Mouse (Mus musculus) liver, embryonic 11.5 days (tissue): ENCODE data around the gene Palm2. TPM values are rescaled to one million over a fixed set of nuclear protein-coding genes. Genes with fewer than 3 reads are reported as not detected.
A peak's percentile ranks its signal among the peaks of the same experiment; 100 is the strongest.

Experiments used
- ATAC-seq: fragments of 200-750 bp; cut with Nextera tagmentation; replicated peaks from 2 replicates; pipeline ENCODE4 v1.8.0; 2017; ENCODE audit warnings: moderate number of reproducible peaks, mild to moderate bottlenecking, moderate TSS enrichment, moderate library complexity; ENCODE audit not compliant: low FRiP score
- DNase-seq: peaks from one replicate; pipeline ENCODE4 v3.0.0-alpha.2; 2017; ENCODE audit warnings: low spot score
- H3K27ac ChIP-seq: fragments of 300-500 bp; sonication (generic); 2 replicates; pipeline ENCODE4 v1.5.1; 2014; ENCODE audit warnings: mild to moderate bottlenecking, low read depth, low read length, control low read depth
- H3K27me3 ChIP-seq: fragments of 300-500 bp; sonication (generic); replicated peaks from 2 replicates; pipeline ENCODE4 v1.6.1; 2014; ENCODE audit warnings: low read length, mixed read lengths; ENCODE audit not compliant: control insufficient read depth, insufficient read depth
- H3K36me3 ChIP-seq: fragments of 300-500 bp; sonication (generic); 2 replicates; pipeline ENCODE4 v1.6.1; 2014; ENCODE audit warnings: mild to moderate bottlenecking, low read length, moderate library complexity, mixed read lengths; ENCODE audit not compliant: control insufficient read depth, insufficient read depth
- H3K4me1 ChIP-seq: fragments of 300-500 bp; sonication (generic); replicated peaks from 2 replicates; pipeline ENCODE4 v1.6.1; 2014; ENCODE audit warnings: low read length, mixed read lengths; ENCODE audit not compliant: control insufficient read depth, insufficient read depth
- H3K4me2 ChIP-seq: fragments of 300-500 bp; sonication (generic); 2 replicates; pipeline ENCODE4 v1.6.1; 2014; ENCODE audit warnings: mild to moderate bottlenecking, control low read depth, moderate library complexity
- H3K4me3 ChIP-seq: fragments of 300-500 bp; sonication (generic); 2 replicates; pipeline ENCODE4 v1.5.1; 2014; ENCODE audit warnings: low read depth, low read length, control low read depth
- H3K9ac ChIP-seq: fragments of 300-500 bp; sonication (generic); 2 replicates; pipeline ENCODE4 v1.6.1; 2014; ENCODE audit warnings: low read depth, low read length, control low read depth
- H3K9me3 ChIP-seq: fragments of 300-500 bp; sonication (generic); 2 replicates; pipeline ENCODE4 v1.6.1; 2016; ENCODE audit warnings: low read length, inconsistent platforms, mixed read lengths; ENCODE audit not compliant: control insufficient read depth
- WGBS: fragments of 180-500 bp; shearing (Covaris S2); extraction: QIAGEN DNeasy Blood & Tissue Kit; methylation state at CpG from one replicate; pipeline ENCODE4 v1.1.7; 2014; 5-methylcytosine and 5-hydroxymethylcytosine counted together
- polyA plus RNA-seq: library from polyadenylated mRNA; unstranded; fragments of >200 nt; fragmentation: Nextera tagmentation; extraction: Ambion mirVana; gene quantifications from 2 replicates; pipeline ENCODE4 v1.2.1, GENCODE M21; 2014

The Palm2 gene
- polyA plus RNA-seq, 1 experiment from 2014 or later: 0.71 TPM

GRCm38 (mm10) chr4:57660470-57660869 is 226.4 kb downstream of the Palm2 start:
- Histone ChIP-seq H3K4me2 (no peak overlapping the region), H3K4me1 (no peaks in the 10 kb centered on the region), H3K9ac (no peak overlapping the region), H3K9me3 (no peaks in the 10 kb centered on the region), H3K27ac (no peak overlapping the region), H3K27me3 (no peaks in the 10 kb centered on the region), H3K4me3 (no peak overlapping the region), H3K36me3 (no peaks in the 10 kb centered on the region)
- WGBS: 31% methylated on average over 4 of the region's 4 CpGs
- ATAC-seq: no peak
- no peak for DNase-seq

GRCm38 (mm10) chr4:57666101-57666500 is 232.1 kb downstream of the Palm2 start:
- Histone ChIP-seq H3K9ac (no peak overlapping the region), H3K9me3 (no peaks in the 10 kb centered on the region), H3K36me3 (no peaks in the 10 kb centered on the region), H3K4me3 (no peak overlapping the region), H3K4me1 (no peaks in the 10 kb centered on the region), H3K4me2 (no peak overlapping the region), H3K27me3 (no peaks in the 10 kb centered on the region), H3K27ac (no peak overlapping the region)
- ATAC-seq (no peak), DNase-seq (no peak)
- 75% methylated on average over 3 of the region's 3 CpGs for WGBS

DNA sequence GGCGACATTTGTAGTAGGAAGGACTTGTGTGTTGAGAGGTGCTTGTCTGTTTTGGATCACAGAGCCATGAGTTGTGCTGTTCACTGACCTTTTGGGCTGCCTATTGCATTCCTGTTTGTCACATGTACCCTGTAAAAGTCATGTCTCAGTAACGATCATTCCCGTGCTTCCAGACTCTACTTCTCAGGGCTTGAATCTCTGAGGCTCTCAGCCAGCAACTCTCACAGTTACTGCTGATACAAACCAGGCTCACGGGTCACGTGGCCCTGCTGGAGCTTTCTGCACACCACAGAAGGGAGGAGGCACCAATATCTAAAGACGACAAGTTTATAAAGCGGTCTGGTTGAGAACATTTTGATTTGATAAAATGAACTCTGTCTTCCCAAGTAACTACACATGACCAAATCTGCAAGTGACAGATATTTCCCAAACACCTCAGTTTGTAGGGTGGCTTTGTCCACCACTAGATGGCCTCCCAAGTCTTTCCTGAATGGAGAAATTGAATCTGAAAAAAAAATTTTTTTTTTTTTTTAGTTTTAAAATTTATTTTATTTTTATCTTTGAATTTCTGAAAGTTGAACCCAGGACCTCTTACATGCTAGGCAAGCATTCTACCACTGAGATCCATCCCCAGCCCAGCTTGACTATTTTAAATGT is 236.9 kb downstream of the Palm2 start:
- Histone ChIP-seq H3K4me2 (no peak overlapping the region), H3K4me1 (peaks cover 2% of the 10 kb centered on the region; the same call in 1 of the 2 replicates), H3K9ac (no peak overlapping the region), H3K27me3 (no peaks in the 10 kb centered on the region; the same call in 1 of the 2 replicates), H3K36me3 (no peaks in the 10 kb centered on the region), H3K4me3 (no peak overlapping the region), H3K27ac (no peak overlapping the region), H3K9me3 (no peaks in the 10 kb centered on the region)
- 42% methylated on average over 7 of the region's 7 CpGs for WGBS
- no peak for DNase-seq
- ATAC-seq: no peak

- Histone ChIP-seq H3K36me3 (no peaks in the 10 kb centered on the region), H3K27ac (no peak overlapping the region), H3K4me3 (no peak overlapping the region), H3K4me1 (peaks cover 2% of the 10 kb centered on the region; the same call in 1 of the 2 replicates), H3K9me3 (no peaks in the 10 kb centered on the region), H3K9ac (no peak overlapping the region), H3K27me3 (no peaks in the 10 kb centered on the region; the same call in 1 of the 2 replicates), H3K4me2 (no peak overlapping the region)
- DNase-seq (no peak), ATAC-seq (no peak)
- WGBS: 77% methylated on average over 4 of the region's 4 CpGs
Measured at GRCm38 (mm10) chr4:57672541-57672940, 238.5 kb downstream of the Palm2 start.

GRCm38 (mm10) chr4:57672996-57673906 is 239.2 kb downstream of the Palm2 start:
- ATAC-seq (peak; percentile 56; the same call in 1 of the 2 replicates), DNase-seq (peak; percentile 78)
- Histone ChIP-seq H3K9ac (peak overlapping the region; percentile 35; the same call in 1 of the 2 replicates), H3K27me3 (no peaks in the 10 kb centered on the region; the same call in 1 of the 2 replicates), H3K4me3 (no peak overlapping the region), H3K4me1 (peaks cover 2% of the 10 kb centered on the region; the same call in 1 of the 2 replicates), H3K9me3 (no peaks in the 10 kb centered on the region), H3K36me3 (no peaks in the 10 kb centered on the region), H3K4me2 (peak overlapping the region; percentile 58), H3K27ac (no peak overlapping the region)
- 11% methylated on average over 12 of the region's 12 CpGs for WGBS

DNA sequence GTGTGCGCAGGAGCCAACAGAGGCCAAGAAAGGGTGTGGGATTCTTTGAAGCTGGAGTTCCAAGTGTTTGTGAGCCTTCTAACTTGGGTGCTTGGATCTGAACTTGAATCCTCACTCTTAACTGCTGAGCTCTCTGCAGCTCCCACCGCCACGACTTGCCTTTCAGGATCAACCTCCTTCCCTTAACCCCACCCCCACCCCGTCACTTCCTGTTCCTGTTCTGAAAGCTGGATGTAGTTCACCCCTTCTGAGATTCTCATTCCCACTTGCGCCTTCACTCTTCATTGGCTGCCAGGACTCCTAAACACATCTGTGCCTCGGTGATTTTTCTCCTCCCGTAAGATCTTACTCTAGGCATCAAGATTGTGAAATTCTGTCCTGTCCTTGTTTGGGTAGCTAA is 240.3 kb downstream of the Palm2 start:
- ATAC-seq (no peak), DNase-seq (no peak)
- H3K4me3 ChIP-seq: no peak overlapping the region
- no peaks in the 10 kb centered on the region; the same call in 1 of the 2 replicates for H3K27me3 ChIP-seq
- peaks cover 2% of the 10 kb centered on the region; the same call in 1 of the 2 replicates for H3K4me1 ChIP-seq
- H3K9me3 ChIP-seq: no peaks in the 10 kb centered on the region
- no peak overlapping the region for H3K27ac ChIP-seq
- no peak overlapping the region for H3K9ac ChIP-seq
- no peaks in the 10 kb centered on the region for H3K36me3 ChIP-seq
- WGBS: 66% methylated on average over 7 of the region's 7 CpGs
- H3K4me2 ChIP-seq: no peak overlapping the region

DNA sequence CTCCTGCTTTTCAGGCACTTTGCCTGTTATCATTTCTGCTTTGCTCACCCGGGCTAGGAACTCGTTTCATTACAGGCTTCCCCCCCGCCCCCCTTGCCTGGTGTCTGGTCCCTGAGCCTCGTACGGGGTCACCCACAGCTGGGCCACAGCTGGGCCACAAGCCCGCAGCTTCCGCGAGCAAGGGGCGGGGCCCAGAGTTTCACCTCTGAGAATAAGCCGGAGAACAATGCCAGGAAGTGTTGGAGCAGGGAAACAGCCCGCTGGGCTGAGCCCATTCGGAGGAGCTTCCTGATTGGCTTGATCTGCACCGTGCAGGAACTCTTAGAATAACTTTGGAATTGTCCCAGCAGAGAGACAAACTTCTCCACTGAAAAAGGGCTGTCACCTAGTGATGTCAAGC is 241.3 kb downstream of the Palm2 start:
- 3% methylated on average over 13 of the region's 13 CpGs for WGBS
- ATAC-seq (peak; percentile 62), DNase-seq (peak; percentile 44)
- H3K4me3 ChIP-seq: no peak overlapping the region
- peak overlapping the region; percentile 55 for H3K4me2 ChIP-seq
- peaks cover 2% of the 10 kb centered on the region; the same call in 1 of the 2 replicates for H3K4me1 ChIP-seq
- H3K27ac ChIP-seq: no peak overlapping the region
- no peak overlapping the region for H3K9ac ChIP-seq
- no peaks in the 10 kb centered on the region for H3K36me3 ChIP-seq
- H3K9me3 ChIP-seq: no peaks in the 10 kb centered on the region
- no peaks in the 10 kb centered on the region; the same call in 1 of the 2 replicates for H3K27me3 ChIP-seq

DNA sequence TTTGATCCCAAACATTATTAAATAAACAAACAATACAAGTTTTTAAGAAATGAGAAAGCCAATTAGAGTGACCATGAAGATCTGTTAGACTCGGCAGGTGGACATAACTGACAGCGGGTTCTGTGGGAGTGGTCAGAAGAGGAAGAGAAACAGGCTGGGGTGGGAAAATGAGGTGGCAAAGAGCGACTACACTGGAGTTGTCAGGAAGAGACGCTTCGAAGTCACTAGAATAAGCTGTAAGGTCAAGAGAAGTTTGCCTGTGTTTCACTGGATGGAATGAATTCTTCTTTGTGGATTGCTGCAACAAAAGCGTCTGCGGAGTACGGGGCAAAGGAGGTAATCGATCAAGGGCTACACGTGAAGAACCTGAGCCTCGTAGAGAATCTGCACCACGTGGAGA is 243.9 kb downstream of the Palm2 start:
- H3K4me1 ChIP-seq: peaks cover 2% of the 10 kb centered on the region; the same call in 1 of the 2 replicates
- no peak for ATAC-seq
- H3K4me3 ChIP-seq: no peak overlapping the region
- no peak for DNase-seq
- H3K4me2 ChIP-seq: no peak overlapping the region
- H3K9me3 ChIP-seq: no peaks in the 10 kb centered on the region
- no peaks in the 10 kb centered on the region; the same call in 1 of the 2 replicates for H3K27me3 ChIP-seq
- H3K9ac ChIP-seq: no peak overlapping the region
- no peaks in the 10 kb centered on the region for H3K36me3 ChIP-seq
- no peak overlapping the region for H3K27ac ChIP-seq
- 74% methylated on average over 12 of the region's 12 CpGs for WGBS
